Mouse (Mus musculus): ENCODE measurements around the gene Iqcf5. TPM values are rescaled to one million over a fixed set of nuclear protein-coding genes. Genes with fewer than 3 reads are reported as not detected.

The Iqcf5 gene
- not detected for total RNA-seq (2023)

GRCm38 (mm10) chr9:106514273-106514672 is at the start of gene Iqcf5:
Gene Iqcf5, plus strand, starts transcription at chr9:106514573.

GRCm38 (mm10) chr9:106465571-106466200 is 48.7 kb upstream of the Iqcf5 start, which contains the start of gene Gpr62:
Gene Gpr62, minus strand, starts transcription at chr9:106465938.

GRCm38 (mm10) chr9:106475663-106476001 is 38.7 kb upstream of the Iqcf5 start, which contains the start of gene Rrp9:
Gene Rrp9, plus strand, starts transcription at chr9:106475963.

GRCm38 (mm10) chr9:106476924-106477484 is 37.4 kb upstream of the Iqcf5 start, which contains the start of gene Parp3:
Gene Parp3, minus strand, starts transcription at chr9:106476949.

GRCm38 (mm10) chr9:106499667-106500066 is 14.7 kb upstream of the Iqcf5 start, which contains the start of gene Iqcf1:
Gene Iqcf1, plus strand, starts transcription at chr9:106499967.

GRCm38 (mm10) chr9:106561531-106561930 is 47.2 kb downstream of the Iqcf5 start, which contains the start of gene Iqcf3:
Gene Iqcf3, minus strand, starts transcription at chr9:106561631.

Other genes with a start within 250 kb of the Iqcf5 start
- 1 to 10 TPM; 3.4 to 8.3 TPM for gene Poc1a, start 233.5 kb upstream of the Iqcf5 start, total RNA-seq (2023)
- 10 to 100 TPM; 37.8 to 49.4 TPM for gene Dusp7, start 145.9 kb upstream of the Iqcf5 start, total RNA-seq (2023)
- gene Rpl29, start 85.1 kb upstream of the Iqcf5 start, total RNA-seq (2023), result 100 to 1,000 TPM; 850 to 940 TPM
- 10 to 100 TPM; 14.4 to 15.4 TPM for gene Acy1, start 76.3 kb upstream of the Iqcf5 start, total RNA-seq (2023)
- 1 to 10 TPM; 6.6 to 7.7 TPM for gene Abhd14b, start 67.1 kb upstream of the Iqcf5 start, total RNA-seq (2023)
- gene Abhd14a, start 66.9 kb upstream of the Iqcf5 start, total RNA-seq (2023), result 10 to 100 TPM in 1 of 2 experiments, 1 to 10 TPM in 1; 10.0 to 11.4 TPM
- gene Pcbp4, start 61.3 kb upstream of the Iqcf5 start, total RNA-seq (2023), result 10 to 100 TPM; 10.5 to 15.6 TPM
- gene Gpr62, start 48.6 kb upstream of the Iqcf5 start, total RNA-seq (2023), result under 1 TPM; 0.30 to 0.99 TPM
- gene Rrp9, start 38.6 kb upstream of the Iqcf5 start, total RNA-seq (2023), result 10 to 100 TPM; 85.2 to 89.8 TPM
- 10 to 100 TPM; 50.1 to 60.6 TPM for gene Parp3, start 37.6 kb upstream of the Iqcf5 start, total RNA-seq (2023)
- not detected for gene Iqcf1, start 14.6 kb upstream of the Iqcf5 start, total RNA-seq (2023)
- not detected for gene Iqcf3, start 47.1 kb downstream of the Iqcf5 start, total RNA-seq (2023)
- not detected for gene Iqcf4, start 56.4 kb downstream of the Iqcf5 start, total RNA-seq (2023)
- not detected for gene Iqcf6, start 112.0 kb downstream of the Iqcf5 start, total RNA-seq (2023)
- gene Grm2, start 141.5 kb downstream of the Iqcf5 start, total RNA-seq (2023), result not detected
- 10 to 100 TPM; 59.1 to 65.7 TPM for gene Tex264, start 171.4 kb downstream of the Iqcf5 start, total RNA-seq (2023)

All from T-cell, adult 66 days (primary cell).